Mouse (Mus musculus): Measurements from ENCODE around the gene Rinl. TPM values are rescaled to one million over a fixed set of nuclear protein-coding genes. Genes with fewer than 3 reads are reported as not detected.

The Rinl gene
- polyA plus RNA-seq, 1 experiment = 0.09 TPM

DNA sequence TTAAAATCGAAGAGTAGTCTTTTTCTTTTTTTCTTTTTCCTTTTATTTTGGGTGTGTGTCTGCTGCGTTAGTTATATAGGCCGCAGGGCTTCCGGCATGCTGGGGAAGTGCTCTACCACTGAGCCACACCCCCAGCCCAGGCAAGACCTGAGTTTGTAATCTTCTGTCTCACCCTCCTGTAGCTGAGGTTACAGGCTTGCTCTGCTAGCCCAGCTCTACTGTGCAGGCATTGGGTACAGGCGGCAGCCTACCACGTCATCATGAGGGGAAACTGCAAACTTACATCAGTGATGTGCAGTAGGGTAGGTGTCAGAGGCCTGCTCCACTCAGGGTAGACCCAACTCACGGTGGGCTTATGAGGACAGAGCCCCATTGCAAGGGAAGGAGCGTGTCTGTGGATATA, 7.5 kb upstream of the Rinl start:
- no peaks in the 10 kb centered on the region for H3K27me3 ChIP-seq (ENCODE audit: control insufficient read depth, insufficient read depth, insufficient read length)
- no peak overlapping the region for H3ac ChIP-seq (ENCODE audit: control insufficient read depth, insufficient read length, low read depth)
- H3K36me3 ChIP-seq (ENCODE audit: control insufficient read depth, insufficient read depth) = no peaks in the 10 kb centered on the region
- H3K79me3 ChIP-seq (ENCODE audit: low read depth) = no peaks in the 10 kb centered on the region
- no peak overlapping the region for H3K4me3 ChIP-seq (ENCODE audit: insufficient read depth, poor library complexity, severe bottlenecking)
- no peaks in the 10 kb centered on the region for H3K79me2 ChIP-seq (ENCODE audit: control insufficient read depth, insufficient read depth)
- no peak for TF ChIP-seq CEBPB (IDR thresholded peaks at IDR 0.05; ENCODE audit: low read depth)
- no peak for TF ChIP-seq MAX (IDR thresholded peaks at IDR 0.05)
- no peak for TF ChIP-seq MYOG (IDR thresholded peaks at IDR 0.05; ENCODE audit: control insufficient read depth, extremely low read depth, insufficient read length)
- TF ChIP-seq FOSL1 (IDR thresholded peaks at IDR 0.05; ENCODE audit: insufficient read depth, low read length, poor library complexity, severe bottlenecking) = no peak
- TF ChIP-seq CTCF (IDR thresholded peaks at IDR 0.05; ENCODE audit: control insufficient read depth, insufficient read depth, insufficient read length) = no peak
- no peak for TF ChIP-seq MYOD1 (IDR thresholded peaks at IDR 0.05; ENCODE audit: control insufficient read depth, insufficient read length, low read depth)
- no peak for TF ChIP-seq USF1 (IDR thresholded peaks at IDR 0.05; ENCODE audit: low read depth)

DNA sequence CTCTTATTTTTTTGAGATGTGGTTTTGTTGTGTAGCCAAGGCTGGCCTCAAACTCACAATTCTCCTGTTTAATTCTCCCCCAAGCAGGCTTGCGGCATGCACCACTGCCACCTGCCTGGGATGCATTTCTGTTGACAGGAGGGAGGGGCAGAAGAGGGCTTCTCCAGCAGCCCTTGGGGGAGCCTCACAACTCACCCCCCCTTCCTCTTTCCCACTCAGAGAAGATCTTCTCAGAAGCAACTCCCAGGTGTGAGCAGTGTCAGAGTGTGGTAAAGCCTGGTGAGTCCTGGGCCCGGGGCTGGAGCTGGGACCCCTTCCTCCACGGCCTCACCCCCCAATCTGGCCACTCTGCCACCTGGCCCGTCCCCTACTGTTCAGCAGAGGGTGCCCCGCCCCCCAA, 3.6 kb upstream of the Rinl start:
- Histone ChIP-seq H3K27me3 (ENCODE audit: control insufficient read depth, insufficient read depth, insufficient read length) (no peaks in the 10 kb centered on the region), H3K4me3 (ENCODE audit: insufficient read depth, poor library complexity, severe bottlenecking) (no peak overlapping the region), H3K79me3 (ENCODE audit: low read depth) (no peaks in the 10 kb centered on the region), H3ac (ENCODE audit: control insufficient read depth, insufficient read length, low read depth) (no peak overlapping the region), H3K79me2 (ENCODE audit: control insufficient read depth, insufficient read depth) (no peaks in the 10 kb centered on the region), H3K36me3 (ENCODE audit: control insufficient read depth, insufficient read depth) (no peaks in the 10 kb centered on the region)
- TF ChIP-seq MAX (IDR thresholded peaks at IDR 0.05) = no peak
- TF ChIP-seq FOSL1 (IDR thresholded peaks at IDR 0.05; ENCODE audit: insufficient read depth, low read length, poor library complexity, severe bottlenecking) = no peak
- TF ChIP-seq USF1 (IDR thresholded peaks at IDR 0.05; ENCODE audit: low read depth) = no peak
- TF ChIP-seq MYOG (IDR thresholded peaks at IDR 0.05; ENCODE audit: control insufficient read depth, extremely low read depth, insufficient read length) = no peak
- TF ChIP-seq MYOD1 (IDR thresholded peaks at IDR 0.05; ENCODE audit: control insufficient read depth, insufficient read length, low read depth) = no peak
- no peak for TF ChIP-seq CEBPB (IDR thresholded peaks at IDR 0.05; ENCODE audit: low read depth)
- TF ChIP-seq CTCF (IDR thresholded peaks at IDR 0.05; ENCODE audit: control insufficient read depth, insufficient read depth, insufficient read length) = no peak

DNA sequence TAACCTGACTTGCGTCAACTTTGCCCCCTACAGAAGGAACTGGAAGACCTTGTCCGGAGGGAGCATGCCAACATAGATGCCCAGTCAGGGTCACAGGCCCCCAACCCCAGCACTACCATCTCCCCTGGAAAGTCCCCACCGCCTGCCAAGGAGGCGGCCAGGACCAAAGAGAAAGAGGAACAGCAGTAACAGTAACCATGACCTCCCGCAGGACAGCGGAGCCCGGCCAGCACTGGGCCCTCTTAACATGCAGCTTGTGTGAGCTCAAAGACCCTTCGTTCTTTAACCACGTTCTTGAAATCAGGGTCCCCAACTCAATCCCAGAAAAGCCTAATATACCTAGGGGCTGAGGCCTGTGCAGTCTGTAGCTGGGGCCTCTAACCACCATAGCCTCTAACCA, 885 bp upstream of the Rinl start:
- no peaks in the 10 kb centered on the region for H3K36me3 ChIP-seq (ENCODE audit: control insufficient read depth, insufficient read depth)
- no peak for TF ChIP-seq CTCF (IDR thresholded peaks at IDR 0.05; ENCODE audit: control insufficient read depth, insufficient read depth, insufficient read length)
- TF ChIP-seq CEBPB (IDR thresholded peaks at IDR 0.05; ENCODE audit: low read depth) = no peak
- TF ChIP-seq USF1 (IDR thresholded peaks at IDR 0.05; ENCODE audit: low read depth) = no peak
- TF ChIP-seq MAX (IDR thresholded peaks at IDR 0.05) = no peak
- TF ChIP-seq MYOD1 (IDR thresholded peaks at IDR 0.05; ENCODE audit: control insufficient read depth, insufficient read length, low read depth) = no peak
- no peak for TF ChIP-seq MYOG (IDR thresholded peaks at IDR 0.05; ENCODE audit: control insufficient read depth, extremely low read depth, insufficient read length)
- no peak for TF ChIP-seq FOSL1 (IDR thresholded peaks at IDR 0.05; ENCODE audit: insufficient read depth, low read length, poor library complexity, severe bottlenecking)
- no peak overlapping the region for H3K4me3 ChIP-seq (ENCODE audit: insufficient read depth, poor library complexity, severe bottlenecking)

DNA sequence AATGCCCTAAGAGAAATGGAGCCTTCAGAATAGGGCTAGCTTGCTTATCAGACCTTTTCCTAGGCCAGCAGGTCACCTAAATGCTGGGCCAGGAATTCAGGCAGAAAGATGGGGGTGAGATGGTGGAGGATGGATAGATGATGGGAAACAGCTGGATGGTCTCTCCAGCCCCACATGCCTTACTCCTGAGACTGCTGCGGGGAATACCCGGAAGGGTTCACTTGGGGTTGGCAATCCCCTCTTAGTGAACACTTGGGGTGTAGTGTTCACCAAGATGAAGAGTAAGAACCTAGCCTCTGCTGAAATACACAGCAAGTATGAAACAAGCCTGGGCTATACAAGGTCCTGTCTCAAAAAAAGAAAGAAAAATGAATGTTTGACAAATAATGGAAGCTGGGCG, 466 bp downstream of the Rinl start:
- Histone ChIP-seq H3K4me3 (ENCODE audit: insufficient read depth, poor library complexity, severe bottlenecking) (no peak overlapping the region), H3K36me3 (ENCODE audit: control insufficient read depth, insufficient read depth) (no peaks in the 10 kb centered on the region), H3K79me2 (ENCODE audit: control insufficient read depth, insufficient read depth) (no peaks in the 10 kb centered on the region), H3ac (ENCODE audit: control insufficient read depth, insufficient read length, low read depth) (no peak overlapping the region), H3K79me3 (ENCODE audit: low read depth) (no peaks in the 10 kb centered on the region), H3K27me3 (ENCODE audit: control insufficient read depth, insufficient read depth, insufficient read length) (no peaks in the 10 kb centered on the region)
- TF ChIP-seq FOSL1 (IDR thresholded peaks at IDR 0.05; ENCODE audit: insufficient read depth, low read length, poor library complexity, severe bottlenecking) = no peak
- TF ChIP-seq CEBPB (IDR thresholded peaks at IDR 0.05; ENCODE audit: low read depth) = no peak
- TF ChIP-seq CTCF (IDR thresholded peaks at IDR 0.05; ENCODE audit: control insufficient read depth, insufficient read depth, insufficient read length) = no peak
- TF ChIP-seq MYOD1 (IDR thresholded peaks at IDR 0.05; ENCODE audit: control insufficient read depth, insufficient read length, low read depth) = no peak
- TF ChIP-seq MAX (IDR thresholded peaks at IDR 0.05) = no peak
- no peak for TF ChIP-seq MYOG (IDR thresholded peaks at IDR 0.05; ENCODE audit: control insufficient read depth, extremely low read depth, insufficient read length)

More for the DNA sequence above, 885 bp upstream of the Rinl start:
- H3K79me3 ChIP-seq (ENCODE audit: low read depth) = no peaks in the 10 kb centered on the region
- no peak overlapping the region for H3ac ChIP-seq (ENCODE audit: control insufficient read depth, insufficient read length, low read depth)
- H3K79me2 ChIP-seq (ENCODE audit: control insufficient read depth, insufficient read depth) = no peaks in the 10 kb centered on the region
- H3K27me3 ChIP-seq (ENCODE audit: control insufficient read depth, insufficient read depth, insufficient read length) = no peaks in the 10 kb centered on the region

DNA sequence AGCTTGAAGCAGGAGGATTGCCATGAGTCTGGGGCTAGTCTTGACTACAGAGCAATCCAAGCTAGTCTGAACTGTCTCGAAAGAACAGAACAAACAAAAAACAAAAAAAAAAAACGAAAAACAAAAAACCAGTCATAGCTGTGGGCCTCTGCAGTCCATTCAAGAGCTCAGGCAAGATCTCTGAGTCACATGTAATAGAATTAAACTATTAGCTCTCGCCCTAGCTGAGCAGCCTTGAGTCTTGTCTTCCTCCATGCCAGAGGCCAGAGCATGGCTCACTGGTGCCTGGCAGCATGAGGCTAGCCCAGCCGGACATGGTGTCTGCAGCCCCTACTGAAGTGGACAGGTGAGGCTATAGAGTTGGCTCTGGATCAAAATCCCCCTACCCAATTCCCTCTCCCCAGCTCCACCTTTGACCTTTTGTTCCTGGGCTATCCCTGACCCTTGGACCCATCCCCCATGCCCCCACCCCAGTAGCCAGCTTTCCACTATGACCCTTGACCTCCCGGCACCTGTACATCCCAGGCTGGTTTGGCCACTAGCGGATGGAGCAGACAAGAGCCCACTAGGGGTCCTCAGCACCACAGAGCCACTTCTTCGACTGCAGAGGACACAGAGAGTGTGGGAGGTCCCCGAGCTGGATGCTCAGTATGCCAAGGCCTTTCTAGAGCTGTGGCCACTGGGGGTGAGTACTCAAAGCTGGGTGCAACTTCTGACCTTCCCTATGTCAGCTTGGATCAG, 1.5 kb downstream of the Rinl start:
- TF ChIP-seq MAX (IDR thresholded peaks at IDR 0.05) = no peak
- TF ChIP-seq CTCF (IDR thresholded peaks at IDR 0.05; ENCODE audit: control insufficient read depth, insufficient read depth, insufficient read length) = no peak
- TF ChIP-seq FOSL1 (IDR thresholded peaks at IDR 0.05; ENCODE audit: insufficient read depth, low read length, poor library complexity, severe bottlenecking) = no peak
- no peak for TF ChIP-seq MYOG (IDR thresholded peaks at IDR 0.05; ENCODE audit: control insufficient read depth, extremely low read depth, insufficient read length)
- no peak for TF ChIP-seq USF1 (IDR thresholded peaks at IDR 0.05; ENCODE audit: low read depth)
- TF ChIP-seq CEBPB (IDR thresholded peaks at IDR 0.05; ENCODE audit: low read depth) = no peak
- no peak for TF ChIP-seq MYOD1 (IDR thresholded peaks at IDR 0.05; ENCODE audit: control insufficient read depth, insufficient read length, low read depth)
- H3K36me3 ChIP-seq (ENCODE audit: control insufficient read depth, insufficient read depth) = no peaks in the 10 kb centered on the region
- no peak overlapping the region for H3ac ChIP-seq (ENCODE audit: control insufficient read depth, insufficient read length, low read depth)
- no peaks in the 10 kb centered on the region for H3K79me2 ChIP-seq (ENCODE audit: control insufficient read depth, insufficient read depth)
- H3K27me3 ChIP-seq (ENCODE audit: control insufficient read depth, insufficient read depth, insufficient read length) = no peaks in the 10 kb centered on the region
- no peak overlapping the region for H3K4me3 ChIP-seq (ENCODE audit: insufficient read depth, poor library complexity, severe bottlenecking)
- H3K79me3 ChIP-seq (ENCODE audit: low read depth) = no peaks in the 10 kb centered on the region

Measured in C2C12 (cell line).